Mouse (Mus musculus) megakaryocyte-erythroid progenitor cell, adult 5-6 weeks (primary cell): ENCODE data around the gene Ddx27. TPM values are rescaled to one million over a fixed set of nuclear protein-coding genes. Genes with fewer than 3 reads are reported as not detected.

Experiments used
- ATAC-seq: replicated peaks from 2 replicates; pipeline ENCODE4 v1.8.0; 2016; ENCODE audit warnings: mild to moderate bottlenecking, inconsistent platforms; ENCODE audit not compliant: severe bottlenecking, poor library complexity, low FRiP score, low TSS enrichment
- total RNA-seq, 2 experiments: library from RNA; stranded (forward) in 1 of 2; stranded (reverse) in 1 of 2; fragments of 200-1000, 215-1000 nt in 1 of 2; fragments of >200 nt in 1 of 2; fragmentation: Nextera tagmentation in 1 of 2; gene quantifications; 2 replicates each; pipeline ENCODE4 v1.2.3; 2014 to 2017

The Ddx27 gene
- total RNA-seq, 2 experiments from 2014 or later: 95.3 to 178 TPM

DNA sequence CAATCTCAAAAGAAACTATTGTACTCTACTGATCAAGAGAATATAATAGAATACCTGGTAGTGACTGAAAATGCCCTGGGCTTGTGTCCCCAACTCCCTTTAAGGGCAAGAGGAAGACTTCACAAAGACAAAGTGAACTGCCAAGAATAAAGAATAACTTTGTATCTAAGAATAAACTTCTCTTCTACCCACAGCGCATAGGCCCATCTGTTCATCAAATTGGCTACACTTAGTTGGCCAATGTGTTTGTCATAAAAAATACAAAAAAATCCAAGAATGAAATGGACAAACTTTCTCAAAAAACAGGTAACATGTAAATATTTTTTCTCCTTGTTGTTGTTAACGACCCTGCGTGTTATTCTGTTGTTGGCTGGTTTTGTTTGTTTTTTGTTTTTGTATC is 4.4 kb upstream of the Ddx27 start:
- ATAC-seq: no peak

DNA sequence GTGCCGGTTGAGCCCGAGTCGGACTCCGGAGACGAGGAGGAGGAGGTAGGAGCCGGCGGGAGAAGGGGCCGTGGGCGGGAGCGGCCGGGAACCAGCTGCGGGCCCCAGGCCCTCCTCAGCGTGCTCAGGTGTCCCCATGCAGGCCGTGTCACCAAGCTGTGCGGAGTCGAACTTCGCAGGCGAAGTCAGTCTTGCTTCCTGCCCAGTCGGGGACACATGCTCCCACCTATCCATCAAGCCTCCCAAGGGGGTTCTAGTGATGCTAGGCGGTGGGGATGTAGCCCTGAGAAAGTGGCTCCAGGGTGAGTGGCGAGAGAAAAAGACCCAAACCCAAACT is 357 bp downstream of the Ddx27 start:
- ATAC-seq: no peak

DNA sequence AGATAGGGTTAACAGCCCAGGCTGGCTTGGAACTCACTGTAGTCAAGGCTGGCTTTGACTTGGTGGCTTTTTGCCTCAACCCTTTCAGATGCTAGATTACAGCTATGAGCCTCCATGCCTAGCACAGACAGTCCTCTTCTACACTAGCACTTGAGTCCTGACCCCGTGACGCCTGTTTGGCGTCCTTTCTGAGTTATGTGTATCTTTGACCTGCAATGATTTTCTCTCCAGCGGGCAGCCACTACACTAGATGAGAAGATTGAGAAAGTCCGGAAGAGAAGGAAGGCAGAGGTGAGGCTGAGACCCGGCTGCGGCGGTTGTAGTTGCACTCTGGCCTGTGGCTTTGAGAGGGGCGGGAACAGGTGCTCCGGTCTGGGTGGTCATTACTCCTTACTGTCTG is 4.4 kb downstream of the Ddx27 start:
- no peak for ATAC-seq

DNA sequence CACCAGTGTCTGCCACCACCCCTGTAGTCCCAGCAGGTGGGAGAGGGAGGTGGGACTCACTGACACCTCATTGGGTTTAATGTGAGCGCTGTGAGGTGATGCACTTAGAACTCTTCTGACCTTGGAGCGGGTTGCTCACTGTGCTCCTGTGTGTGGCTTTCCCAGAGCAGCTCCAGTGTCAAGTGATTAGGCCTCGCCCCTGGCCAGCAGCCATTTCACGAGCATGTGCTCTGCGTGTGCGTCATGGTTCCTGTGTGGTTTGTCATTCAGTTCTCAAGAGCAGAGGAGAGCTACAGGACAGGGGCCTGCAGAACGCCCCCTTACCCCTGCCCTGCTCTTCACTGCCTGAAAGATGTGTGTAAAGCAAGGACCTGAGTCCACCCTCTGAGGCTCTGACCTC is 13.6 kb downstream of the Ddx27 start:
- no peak for ATAC-seq

DNA sequence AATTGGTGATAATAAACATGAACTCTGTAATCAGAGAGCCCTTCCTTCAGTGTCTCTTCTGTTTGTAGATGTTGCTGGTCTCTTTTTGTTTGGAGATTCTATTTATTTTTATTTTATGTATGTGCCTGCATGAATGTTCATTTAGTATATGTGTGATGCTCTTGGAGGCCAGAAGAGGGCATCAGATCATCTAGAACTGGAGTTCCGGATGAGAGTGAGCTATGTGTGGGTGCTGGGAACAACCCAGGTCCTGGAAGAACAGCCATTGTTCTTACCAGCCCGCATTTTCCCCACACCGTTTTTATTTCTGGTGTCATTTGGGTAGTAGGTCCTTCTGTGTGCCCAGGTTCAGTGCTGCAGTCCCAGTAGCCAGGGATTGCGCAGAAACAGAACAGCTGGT is 15.5 kb downstream of the Ddx27 start:
- no peak for ATAC-seq

DNA sequence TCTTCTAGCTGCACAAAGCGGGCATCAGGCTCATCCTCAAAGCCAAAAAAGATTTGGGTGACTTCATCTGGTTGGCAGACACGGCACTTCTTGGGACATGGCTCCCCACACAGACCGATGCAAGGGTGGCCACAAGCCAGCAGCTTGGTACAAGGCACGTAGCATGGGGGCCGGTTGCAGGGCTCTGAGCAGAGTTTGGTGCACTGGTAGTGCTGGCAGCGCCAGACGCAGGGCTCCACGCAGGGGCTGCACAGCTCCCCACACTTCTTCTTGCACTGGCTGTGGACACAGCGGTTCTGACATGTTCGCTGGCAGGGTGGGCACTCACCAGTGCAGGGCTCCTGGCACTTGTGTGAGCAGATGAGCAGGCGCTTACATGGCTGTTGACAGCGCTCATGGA is 22.7 kb downstream of the Ddx27 start:
- no peak for ATAC-seq

DNA sequence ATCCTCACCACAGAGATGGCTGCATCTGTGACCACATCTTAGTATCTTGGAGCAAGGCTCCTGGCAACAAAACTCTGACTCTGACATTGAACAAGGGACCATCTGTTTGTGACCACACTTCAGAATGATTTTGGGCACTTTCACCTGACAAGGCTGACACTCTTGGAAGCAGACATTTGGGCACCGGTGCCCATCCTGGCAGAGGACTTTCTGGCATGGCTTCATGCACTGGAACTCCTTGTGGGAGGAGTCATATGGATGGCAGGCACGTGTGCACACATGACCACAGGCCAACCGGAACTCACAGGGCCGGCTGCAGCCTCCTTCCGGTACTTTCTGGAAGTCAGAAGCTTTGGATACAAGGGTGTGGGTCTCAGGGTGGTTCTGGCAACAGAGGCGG is 23.3 kb downstream of the Ddx27 start:
- no peak for ATAC-seq

DNA sequence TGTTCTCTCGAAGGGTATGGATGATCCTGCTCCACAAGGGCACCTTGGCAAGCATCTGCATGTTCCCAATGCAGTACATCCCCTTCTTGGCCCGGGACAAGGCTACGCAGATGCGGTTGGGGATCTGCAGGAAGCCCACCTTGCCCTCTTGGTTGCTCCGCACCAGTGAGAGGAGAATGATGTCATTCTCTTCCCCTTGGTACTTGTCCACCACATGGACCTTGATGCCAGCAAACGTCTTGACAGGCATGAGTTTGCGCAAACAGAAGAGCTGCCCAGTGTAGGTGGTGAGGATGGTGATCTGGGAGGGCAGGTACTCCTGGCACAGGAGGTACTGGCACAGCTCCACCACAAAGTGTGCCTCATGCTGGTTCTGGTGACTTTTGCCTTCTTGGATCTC is 23.7 kb downstream of the Ddx27 start:
- ATAC-seq: no peak

DNA sequence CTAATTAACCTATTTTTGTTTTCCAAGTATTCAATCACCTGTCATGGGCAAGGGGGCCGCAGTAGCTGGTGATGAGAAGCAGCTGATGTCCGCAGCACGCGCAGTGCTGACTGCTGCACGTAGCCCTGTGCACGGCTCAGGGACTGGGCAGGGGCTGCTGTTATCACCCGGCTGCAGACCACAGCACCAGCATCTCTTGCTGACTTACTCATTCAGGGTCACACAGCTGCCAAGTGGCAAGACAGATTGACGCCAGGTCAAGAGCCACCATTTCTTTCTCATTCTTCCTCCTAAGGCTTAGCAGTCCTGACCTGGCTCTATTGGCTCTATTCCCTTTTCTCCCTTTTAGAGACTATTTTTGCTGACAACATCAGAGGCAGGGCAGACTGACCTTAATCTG is 24.4 kb downstream of the Ddx27 start:
- ATAC-seq: peak; percentile 31

DNA sequence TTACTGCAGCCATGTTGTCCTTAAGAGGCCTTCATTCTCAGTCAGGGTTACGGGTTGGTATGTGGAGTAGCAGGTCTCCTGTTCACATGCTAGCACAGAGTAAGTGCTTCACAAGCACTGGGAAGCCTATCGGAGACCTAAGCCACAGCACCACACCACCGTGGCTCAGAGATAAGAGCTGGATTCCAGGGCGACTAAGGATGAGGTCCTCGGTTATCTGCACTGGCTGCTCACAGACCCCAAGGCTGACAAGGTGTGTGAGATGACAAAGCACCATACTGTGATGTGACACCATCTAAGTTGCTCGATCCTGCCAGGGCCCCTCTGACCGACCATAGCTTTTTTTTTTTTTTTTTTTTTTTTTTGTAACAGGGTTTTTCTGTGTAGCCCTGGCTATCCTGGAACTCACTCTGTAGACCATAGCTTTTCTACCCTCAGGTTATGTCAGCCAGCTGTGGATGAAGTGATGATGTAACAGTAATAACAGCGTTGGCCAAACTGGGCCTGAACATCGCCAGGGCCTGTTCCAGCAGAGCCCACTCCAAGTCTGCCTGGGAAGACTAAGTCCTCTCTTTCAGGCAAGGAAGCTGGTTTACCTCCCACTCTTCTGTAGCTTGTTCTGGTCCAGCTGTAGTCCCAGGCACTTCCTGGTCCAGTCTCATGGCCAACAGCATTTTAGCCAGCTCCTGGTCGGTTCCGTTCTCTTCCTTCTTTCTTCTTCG is 28.6 kb downstream of the Ddx27 start:
- ATAC-seq: peak; percentile 97

DNA sequence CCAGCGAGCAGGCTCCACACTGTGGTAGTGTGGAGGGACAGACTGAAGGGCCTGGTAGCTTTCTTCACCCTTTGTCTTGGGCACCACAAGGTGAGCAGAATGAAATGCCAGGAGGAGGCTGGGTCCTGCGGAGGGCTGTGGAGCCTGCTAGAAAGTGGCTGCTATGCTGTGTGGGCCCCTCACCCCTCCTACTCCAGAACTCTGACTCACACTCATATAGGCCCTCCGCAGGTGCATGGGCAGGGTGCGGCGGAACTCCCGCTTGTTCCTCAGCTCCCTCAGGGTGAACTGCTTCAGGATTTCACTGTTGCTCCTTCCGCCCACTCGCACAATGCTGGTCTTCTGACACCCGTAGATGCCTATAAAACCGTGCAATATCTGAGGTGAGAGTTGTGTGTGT is 33.2 kb downstream of the Ddx27 start:
- ATAC-seq: no peak

DNA sequence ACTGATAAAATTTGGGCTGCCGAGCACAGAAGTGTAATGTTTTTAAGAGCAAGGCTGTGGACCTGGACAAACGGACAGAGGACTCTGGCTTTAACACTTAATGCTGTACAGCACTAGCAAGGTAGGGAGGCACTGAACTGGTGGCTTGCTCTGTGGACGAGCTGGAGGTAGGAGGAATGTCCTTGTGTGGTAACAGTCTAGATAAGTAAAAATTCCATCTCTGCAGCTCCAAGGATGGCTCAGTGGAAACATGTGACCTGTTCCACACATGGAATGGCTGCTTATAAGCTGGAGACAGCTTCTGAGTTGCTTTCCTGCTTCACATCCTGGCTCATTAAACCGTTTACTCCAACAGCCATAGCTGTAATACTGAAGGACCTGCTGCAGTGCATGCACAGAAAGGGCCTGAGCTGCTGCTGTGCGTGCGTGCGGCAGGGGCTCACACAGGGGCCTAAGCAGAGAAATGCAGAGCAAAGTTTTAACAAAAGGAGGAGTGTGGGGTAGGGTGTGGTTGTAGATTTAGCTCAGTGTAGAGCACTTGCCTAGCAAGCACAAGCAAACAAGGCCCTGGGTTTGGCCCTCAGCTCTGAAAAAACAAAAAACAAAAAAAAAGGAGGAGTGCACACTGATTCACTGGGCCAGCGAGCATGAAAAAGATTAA is 33.8 kb downstream of the Ddx27 start:
- no peak for ATAC-seq

DNA sequence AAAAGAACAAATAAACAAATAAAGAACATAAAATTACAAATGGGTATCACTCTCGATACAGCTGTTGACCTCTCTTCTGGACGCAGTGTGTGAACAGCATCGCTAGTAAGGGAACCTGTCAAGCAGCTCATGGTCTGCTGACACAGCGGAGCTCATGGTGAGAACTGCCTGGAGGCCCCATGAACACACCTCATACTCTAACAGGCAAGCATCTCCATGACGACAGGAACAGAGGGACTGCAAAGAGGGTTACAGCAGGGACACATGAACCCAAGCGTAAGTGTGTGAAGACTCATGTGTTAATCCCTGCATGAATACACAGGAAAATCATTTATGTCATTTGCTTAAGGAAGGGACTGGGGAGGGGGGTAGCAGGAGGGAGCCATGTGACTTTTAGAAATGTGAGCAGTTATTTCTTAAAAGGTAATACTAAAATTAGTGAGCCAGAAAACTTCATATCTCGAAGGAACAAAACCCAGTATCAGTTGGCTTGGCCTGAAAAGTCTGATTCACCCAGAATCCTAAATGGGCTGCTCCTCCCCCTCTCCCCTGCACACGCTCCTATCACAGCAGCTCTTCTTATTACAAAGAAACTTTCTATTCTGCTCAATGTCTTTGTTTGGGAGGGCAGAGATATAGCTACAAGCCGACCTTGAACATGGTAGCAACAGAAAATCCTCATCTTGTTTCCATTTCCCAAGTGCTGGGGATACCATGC is 38.3 kb downstream of the Ddx27 start:
- ATAC-seq: peak; percentile 79

DNA sequence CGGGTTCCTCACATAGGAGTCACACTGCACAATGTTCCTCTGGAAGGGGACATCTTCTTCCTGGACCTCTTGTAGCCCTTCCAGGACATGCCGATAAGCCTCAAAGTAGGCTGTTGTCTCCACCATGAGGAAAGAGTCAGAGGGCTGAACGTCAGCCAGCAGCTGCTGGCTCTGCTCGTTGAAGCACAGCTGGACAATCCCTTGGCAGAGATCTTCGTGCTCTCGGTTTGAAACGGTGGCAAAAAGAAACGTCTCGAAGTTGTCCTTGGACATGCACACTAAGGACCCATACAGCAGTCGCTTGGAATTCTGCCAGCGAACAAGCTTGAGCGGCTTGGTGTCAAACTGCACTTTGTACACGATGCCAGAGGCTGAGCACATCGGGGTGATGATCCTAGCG is 40.4 kb downstream of the Ddx27 start:
- no peak for ATAC-seq

DNA sequence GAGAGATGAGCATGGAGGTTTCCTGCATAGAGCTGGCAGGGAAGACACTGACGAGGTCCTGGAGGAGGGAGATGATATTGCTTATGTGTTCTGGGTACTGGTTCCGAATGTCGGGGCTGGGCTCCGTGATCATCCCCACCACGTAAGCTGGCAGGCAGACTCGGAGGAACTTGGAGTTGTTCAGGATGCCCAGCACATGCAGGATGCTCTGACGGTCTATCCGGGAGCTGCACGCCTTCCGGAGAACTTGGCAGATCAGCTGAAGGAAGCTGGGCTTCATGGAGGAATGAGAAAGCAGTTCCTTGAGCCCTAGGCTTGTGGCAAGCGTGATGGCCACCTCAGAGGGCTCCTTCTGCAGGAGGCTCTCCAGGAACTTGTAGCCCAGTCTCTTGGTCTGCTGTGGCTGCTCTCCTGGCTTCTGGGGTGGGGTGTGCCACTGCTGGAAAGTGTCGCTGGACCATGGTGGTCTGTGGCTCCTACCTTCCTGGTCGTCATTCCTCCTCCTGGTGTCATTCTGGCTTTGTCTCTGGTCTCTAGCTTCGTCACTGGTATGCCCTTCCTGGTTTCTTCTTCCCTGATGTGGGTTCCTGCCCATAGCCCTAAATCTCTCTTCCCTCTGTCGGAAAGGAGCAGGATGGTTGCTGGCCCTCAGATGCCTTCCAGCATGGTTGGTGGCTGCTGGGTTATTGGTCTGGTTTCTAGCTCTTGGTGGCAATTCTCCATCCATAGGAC is 41.4 kb downstream of the Ddx27 start:
- ATAC-seq: no peak

DNA sequence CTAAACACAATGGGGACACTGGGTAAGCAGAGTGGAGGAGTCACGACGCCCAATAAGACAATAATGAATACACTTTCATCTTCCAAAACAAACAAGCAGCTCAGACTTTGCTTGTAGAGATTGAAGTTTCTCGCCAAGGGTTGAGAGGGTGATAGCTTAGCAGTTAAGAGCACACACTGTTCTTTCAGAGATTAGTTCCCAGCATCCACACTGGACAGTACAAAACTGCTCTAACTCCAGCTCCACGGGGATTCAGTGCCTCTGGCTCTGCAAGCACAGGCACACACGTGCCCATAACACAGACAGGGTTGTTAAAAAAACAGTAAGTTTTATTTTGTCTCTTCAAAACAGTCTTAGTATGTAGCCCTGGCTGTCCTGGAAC is 41.9 kb downstream of the Ddx27 start:
- ATAC-seq: no peak

DNA sequence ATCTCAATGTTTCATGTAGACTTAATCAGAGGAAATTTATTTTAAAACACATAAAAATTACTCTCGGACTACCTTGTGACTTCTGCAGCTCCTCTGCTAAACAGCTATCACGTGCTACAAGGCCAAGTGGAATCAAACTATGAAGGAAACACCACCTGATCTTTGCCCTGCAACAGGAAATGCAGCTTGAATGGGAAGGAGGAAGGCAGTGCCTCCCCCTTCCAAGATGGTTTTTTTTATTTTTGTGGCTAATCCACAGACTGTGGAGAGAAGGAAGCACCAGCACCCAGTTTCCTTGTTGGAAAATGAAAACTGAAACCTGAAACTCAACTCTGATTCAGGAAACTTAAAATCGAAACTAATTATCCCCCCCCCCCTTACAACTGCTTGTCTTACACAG is 43.2 kb downstream of the Ddx27 start:
- ATAC-seq: no peak

DNA sequence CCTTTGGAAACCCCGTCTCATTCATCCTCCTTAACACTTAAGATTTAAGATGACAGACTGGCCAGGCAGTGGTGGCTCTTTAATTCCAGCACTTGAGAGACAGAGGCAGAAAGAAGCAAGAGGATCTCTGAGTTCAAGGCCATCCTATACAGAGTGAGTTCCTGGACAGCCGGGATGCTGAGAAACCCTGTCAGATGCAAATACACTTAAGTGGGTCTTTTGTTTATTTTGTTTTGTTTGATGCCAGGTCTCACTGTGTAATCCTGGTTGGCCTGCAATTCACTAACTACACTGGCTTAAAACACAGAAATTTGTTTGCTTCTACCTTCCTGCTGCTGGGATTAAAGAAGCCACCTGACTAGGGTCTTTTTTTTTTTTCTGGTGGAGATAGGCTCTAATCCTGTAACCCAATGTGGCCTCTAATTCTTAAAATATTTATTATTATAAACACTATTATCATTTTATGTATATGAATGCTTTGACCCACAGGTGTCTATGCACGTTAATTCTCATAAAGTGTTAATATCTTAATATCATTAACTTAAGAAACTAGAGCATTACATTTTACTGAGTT is 43.9 kb downstream of the Ddx27 start:
- ATAC-seq: no peak

DNA sequence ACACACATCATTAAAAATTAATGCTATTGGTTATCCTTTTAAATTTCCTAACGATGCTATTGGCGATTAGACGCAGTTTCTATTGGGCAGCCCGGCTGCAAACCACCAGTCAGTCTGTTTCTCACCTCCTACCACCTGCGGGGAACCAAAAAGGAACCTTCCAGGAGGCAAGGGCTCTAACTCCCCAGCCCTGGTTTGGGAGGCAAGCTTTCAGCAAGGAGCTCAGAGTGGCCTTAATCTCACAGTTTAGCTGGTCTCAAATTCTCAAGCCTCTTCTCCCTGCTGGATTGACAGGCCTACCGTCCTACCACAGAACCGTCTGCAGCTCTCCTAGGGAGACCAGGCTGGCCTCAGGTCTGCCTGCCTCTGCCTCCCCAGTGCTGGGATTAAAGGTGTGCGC is 44.5 kb downstream of the Ddx27 start:
- ATAC-seq: no peak

DNA sequence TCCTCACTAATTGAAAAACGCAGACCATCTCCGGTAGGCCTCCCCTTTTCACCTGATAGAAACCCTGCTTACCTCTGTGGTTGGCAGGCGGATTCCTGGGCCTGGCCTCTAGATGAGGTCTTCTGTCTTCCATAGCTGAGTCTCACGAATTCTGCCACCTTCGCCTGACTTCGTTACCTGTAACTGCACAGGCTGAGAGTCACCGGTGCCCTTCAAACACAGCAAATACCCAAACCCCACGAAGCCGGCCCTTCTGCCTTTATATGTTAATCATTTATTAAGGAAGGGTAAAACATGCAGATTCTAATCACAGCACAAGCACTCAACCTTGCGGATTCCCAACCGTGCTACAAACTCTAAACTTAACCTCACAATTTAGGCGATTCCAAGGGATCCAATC is 45.0 kb downstream of the Ddx27 start:
- ATAC-seq: no peak
